Mouse (Mus musculus) embryo, embryonic 10 days (tissue): ENCODE data around the gene Gm8113.
"Not testable (repeated sequence)": the region's sequence is repeated elsewhere in the genome, so short reads cannot be mapped to it uniquely, and the experiment has no call there.

Experiments
- DNase-seq: peaks from one replicate; pipeline ENCODE4 v3.0.0-alpha.2; 2015; ENCODE audit warnings: low spot score

The Gm8113 gene

DNA sequence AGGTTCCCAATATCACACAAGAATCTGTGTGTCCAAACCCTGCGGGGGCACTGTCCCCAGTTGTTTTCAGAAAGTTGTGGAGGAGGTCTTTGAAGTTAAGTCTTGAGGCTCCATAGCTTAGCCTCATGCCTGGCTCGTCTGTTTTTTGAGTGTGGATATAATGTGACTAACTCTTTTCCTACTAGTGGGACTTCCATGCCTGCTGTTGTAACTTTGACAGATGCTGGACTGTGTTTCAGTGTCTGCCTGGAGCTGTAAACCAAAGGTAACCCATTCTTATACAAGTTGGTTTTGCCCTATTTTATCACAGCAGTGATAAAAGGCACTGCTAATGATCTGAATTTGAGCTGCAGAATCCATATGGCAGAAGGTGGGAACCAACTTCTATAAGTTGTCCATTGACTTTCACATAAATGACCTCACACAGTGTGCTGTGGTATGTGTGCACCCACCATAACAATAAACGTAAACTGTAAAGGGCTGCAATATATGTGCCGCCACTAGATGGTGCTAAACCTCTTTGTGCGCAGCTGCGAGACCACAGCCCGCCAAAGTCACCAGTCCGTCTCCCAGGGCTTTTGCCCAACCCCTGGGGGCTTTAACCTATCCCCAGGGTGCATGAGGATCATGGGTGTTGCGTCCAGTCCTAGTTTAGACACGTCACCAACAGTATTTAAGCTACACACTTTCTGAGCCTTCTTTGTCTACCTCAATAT is at the start of gene Gm8113:
Gene Gm8113, plus strand, starts transcription at position 703 of the 716 bp plus-strand sequence.
- DNase-seq, result peak; percentile 89

GRCm38 (mm10) chr14:43875417-43875816 is 49.8 kb upstream of the Gm8113 start, which contains the start of gene Ear1:
Gene Ear1 (minus strand): TSS chr14:43875517.
- not testable (repeated sequence) for DNase-seq

- not testable (repeated sequence) for DNase-seq
Observed at GRCm38 (mm10) chr14:43877789-43878188, 47.4 kb upstream of the Gm8113 start.

DNA sequence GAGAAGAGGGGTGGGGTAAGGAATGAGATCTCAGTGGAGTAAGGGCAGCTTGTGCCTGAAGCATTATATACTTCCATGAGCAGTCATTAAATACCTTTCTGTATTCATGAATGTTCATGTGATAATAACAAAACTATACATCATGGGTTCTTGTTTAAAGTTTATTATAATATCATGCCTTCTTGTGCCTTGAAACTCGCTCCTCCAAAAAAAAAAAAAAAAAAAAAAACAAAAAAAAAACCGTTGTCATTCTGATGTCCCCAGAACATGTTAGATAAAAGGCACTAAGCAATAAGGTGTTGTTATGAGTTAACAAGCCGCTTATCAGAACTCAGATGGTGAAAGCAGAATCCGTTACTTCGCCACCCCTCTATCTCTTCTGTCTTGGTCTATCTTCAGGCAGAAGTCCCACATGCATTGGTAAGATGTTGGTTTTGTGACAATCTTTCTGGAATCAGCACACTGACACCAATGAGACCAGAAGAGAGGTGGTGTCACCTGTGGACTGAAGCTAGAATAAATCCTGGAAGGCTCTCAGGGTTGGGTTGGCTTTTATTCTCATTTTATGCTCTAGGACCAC is 45.1 kb upstream of the Gm8113 start:
- DNase-seq, result not testable (repeated sequence)

DNA sequence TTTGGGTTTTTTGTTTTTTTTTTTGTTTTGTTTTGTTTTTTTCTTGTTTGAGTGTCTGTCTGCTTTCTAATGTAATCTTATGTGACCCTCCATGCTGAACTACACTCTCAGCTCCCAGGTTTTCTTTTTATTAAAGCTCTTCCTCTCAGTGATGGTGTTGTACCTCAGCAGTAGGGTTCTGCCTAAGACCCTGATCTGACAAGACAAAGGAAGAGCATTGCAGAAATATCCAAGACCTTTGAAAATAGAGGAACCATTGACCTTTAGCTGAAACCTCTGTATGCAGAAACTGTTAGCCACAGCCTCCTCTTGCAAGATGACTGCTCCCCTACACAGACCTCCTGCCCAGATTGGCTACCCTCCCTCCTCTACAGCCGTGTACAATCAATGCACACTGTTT is 39.0 kb upstream of the Gm8113 start:
- not testable (repeated sequence) for DNase-seq

DNA sequence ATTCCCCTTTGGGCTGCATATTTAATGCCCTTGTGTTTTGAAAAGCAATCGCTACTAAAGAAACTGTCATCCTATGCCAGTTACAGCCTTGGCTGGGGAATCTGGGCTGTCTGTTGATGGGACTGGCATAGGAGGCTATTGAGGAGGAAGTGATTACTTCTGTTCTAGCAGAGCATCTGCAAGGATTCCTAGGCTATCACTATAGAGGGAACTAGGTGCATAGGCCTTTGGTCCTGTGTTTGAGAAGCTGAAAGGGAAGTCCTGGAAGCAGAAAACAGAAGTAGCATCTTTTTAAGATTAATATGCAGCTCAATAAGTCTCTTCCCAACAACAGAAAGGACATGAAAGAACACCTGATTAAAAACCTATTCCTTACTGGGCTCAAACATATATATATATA is 33.9 kb upstream of the Gm8113 start:
- not testable (repeated sequence) for DNase-seq

DNA sequence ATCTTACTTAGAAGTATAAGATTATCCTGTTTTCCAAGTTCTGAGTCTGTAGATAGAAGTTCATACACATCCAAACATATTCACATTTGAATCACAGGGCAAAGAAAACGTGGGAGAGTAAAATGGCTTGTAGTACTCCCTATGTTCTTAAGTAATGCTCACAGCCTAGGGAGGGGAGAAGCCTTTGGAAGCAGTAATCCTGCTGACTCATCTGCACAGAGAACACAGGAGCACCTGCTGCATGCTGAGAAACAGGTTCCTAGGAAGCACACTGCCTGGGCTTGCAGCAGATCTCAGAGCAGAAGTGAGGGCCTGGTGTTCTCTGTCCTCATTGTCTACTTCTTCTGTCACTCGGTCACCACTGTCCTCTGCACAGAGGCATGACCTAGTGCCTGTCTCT is 29.8 kb upstream of the Gm8113 start:
- DNase-seq, result not testable (repeated sequence)

- DNase-seq, result not testable (repeated sequence)
Observed at GRCm38 (mm10) chr14:43898577-43898976, 26.6 kb upstream of the Gm8113 start.

GRCm38 (mm10) chr14:43918214-43918613 is 7.0 kb upstream of the Gm8113 start:
- not testable (repeated sequence) for DNase-seq

- DNase-seq, result not testable (repeated sequence)
Observed at GRCm38 (mm10) chr14:43923459-43923858, 1.7 kb upstream of the Gm8113 start, which contains the start of gene Ear10. Gene Ear10 (minus strand): TSS chr14:43923559.

- DNase-seq, result peak; percentile 42
Observed at GRCm38 (mm10) chr14:43925404-43925950, 287 bp downstream of the Gm8113 start.

DNA sequence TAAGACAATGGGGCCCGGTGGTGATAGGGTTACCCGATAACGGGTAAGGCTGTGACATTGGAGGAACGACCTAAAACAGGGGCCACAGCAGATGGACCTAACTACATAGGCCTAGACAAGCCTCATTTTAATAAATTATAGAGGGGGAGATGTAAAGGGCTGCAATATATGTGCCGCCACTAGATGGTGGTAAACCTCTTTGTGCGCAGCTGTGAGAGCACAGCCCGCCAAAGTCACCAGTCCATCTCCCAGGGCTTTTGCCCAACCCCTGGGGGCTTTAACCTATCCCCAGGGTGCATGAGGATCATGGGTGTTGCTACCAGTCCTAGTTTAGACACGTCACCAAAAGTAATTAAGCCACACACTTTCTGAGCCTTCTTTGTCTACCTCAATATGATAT is 7.8 kb downstream of the Gm8113 start:
- peak; percentile 64 for DNase-seq

- not testable (repeated sequence) for DNase-seq
Observed at GRCm38 (mm10) chr14:43933399-43933798, 8.2 kb downstream of the Gm8113 start.

DNA sequence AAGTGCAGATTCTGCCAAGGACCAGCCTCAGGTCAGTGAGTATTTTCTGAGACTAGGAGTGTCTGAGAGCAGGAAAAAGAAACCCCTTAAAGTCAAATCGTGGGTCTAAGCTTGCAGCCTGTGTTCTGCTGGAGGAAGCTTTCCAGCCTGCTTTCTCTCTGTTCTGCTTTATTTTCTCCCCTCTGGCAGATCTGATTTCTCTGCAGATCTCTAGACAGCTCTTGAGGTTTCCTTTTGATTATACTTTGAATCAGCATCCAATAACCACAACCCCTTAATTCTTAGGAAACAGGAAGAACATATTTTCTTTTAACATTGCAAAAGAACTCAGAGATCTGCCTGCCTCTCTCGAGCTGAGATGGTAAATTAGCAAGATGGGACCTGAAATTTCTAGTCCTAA is 28.2 kb downstream of the Gm8113 start:
- DNase-seq, result not testable (repeated sequence)

DNA sequence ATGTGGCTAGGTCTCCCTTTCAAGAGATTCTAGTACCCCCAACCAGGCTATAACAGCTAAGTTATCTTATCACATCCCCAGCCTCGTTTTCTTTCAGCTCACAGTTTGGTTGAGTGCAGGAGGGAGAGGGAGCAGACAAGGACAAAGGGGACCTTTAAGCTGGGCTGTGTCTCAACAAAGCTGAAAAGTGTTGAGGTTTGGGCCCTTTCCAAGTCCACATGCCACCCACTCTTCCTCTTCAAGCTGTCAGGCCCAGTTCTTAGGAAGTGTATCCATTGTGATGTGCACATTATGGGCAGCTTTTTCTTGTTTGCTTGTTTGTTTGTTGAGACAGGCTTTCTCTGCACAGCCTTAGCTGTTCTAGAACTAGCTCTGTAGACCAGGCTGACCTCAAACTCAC is 29.9 kb downstream of the Gm8113 start:
- not testable (repeated sequence) for DNase-seq

- not testable (repeated sequence) for DNase-seq
Observed at GRCm38 (mm10) chr14:43956769-43957168, 31.6 kb downstream of the Gm8113 start, which contains the start of gene Ang5. Gene Ang5 (plus strand): TSS chr14:43957069.
